Mouse (Mus musculus) stomach, embryonic 15.5 days (tissue): ENCODE measurements around the gene Tln1. TPM values are rescaled to one million over a fixed set of nuclear protein-coding genes. Genes with fewer than 3 reads are reported as not detected.
A peak's percentile ranks its signal among the peaks of the same experiment; 100 is the strongest.

Experiments used
- ATAC-seq: fragments of 200-750 bp; cut with Nextera tagmentation; 2 replicates; pipeline ENCODE4 v1.8.0; 2017; ENCODE audit warnings: low read depth, moderate number of reproducible peaks, moderate TSS enrichment; ENCODE audit not compliant: insufficient read depth, low FRiP score
- H3K27ac ChIP-seq: fragments of 300-500 bp; sonication (generic); 2 replicates; pipeline ENCODE4 v1.5.1; 2015; ENCODE audit warnings: mild to moderate bottlenecking, inconsistent platforms
- H3K27me3 ChIP-seq: fragments of 300-500 bp; sonication (generic); replicated peaks from 2 replicates; pipeline ENCODE4 v1.6.1; 2015; ENCODE audit warnings: inconsistent platforms
- H3K36me3 ChIP-seq: fragments of 300-500 bp; sonication (generic); 2 replicates; pipeline ENCODE4 v1.6.1; 2015; ENCODE audit warnings: inconsistent platforms
- H3K4me1 ChIP-seq: fragments of 300-500 bp; sonication (generic); 2 replicates; pipeline ENCODE4 v1.6.1; 2015; ENCODE audit warnings: inconsistent platforms
- H3K4me2 ChIP-seq: fragments of 300-500 bp; sonication (generic); 2 replicates; pipeline ENCODE4 v1.6.1; 2015; ENCODE audit warnings: mild to moderate bottlenecking, inconsistent platforms
- H3K4me3 ChIP-seq: fragments of 300-500 bp; sonication (generic); replicated peaks from 2 replicates; pipeline ENCODE4 v1.5.1; 2015; ENCODE audit warnings: inconsistent platforms
- H3K9ac ChIP-seq: fragments of 300-500 bp; sonication (generic); 2 replicates; pipeline ENCODE4 v1.6.1; 2015; ENCODE audit warnings: inconsistent platforms
- H3K9me3 ChIP-seq: fragments of 300-500 bp; sonication (generic); 2 replicates; pipeline ENCODE4 v1.6.1; 2016; ENCODE audit warnings: inconsistent platforms
- WGBS: fragments of 180-500 bp; shearing (Covaris S2); methylation state at CpG from one replicate; pipeline ENCODE4 v1.1.7; 2015; 5-methylcytosine and 5-hydroxymethylcytosine counted together
- polyA plus RNA-seq: library from polyadenylated mRNA; unstranded; fragments of >200 nt; fragmentation: Nextera tagmentation; extraction: Ambion mirVana; gene quantifications from 2 replicates; pipeline ENCODE4 v1.2.1, GENCODE M21; 2015

Gene Tln1
- polyA plus RNA-seq, 1 experiment from 2014 or later, result 81.1 TPM

DNA sequence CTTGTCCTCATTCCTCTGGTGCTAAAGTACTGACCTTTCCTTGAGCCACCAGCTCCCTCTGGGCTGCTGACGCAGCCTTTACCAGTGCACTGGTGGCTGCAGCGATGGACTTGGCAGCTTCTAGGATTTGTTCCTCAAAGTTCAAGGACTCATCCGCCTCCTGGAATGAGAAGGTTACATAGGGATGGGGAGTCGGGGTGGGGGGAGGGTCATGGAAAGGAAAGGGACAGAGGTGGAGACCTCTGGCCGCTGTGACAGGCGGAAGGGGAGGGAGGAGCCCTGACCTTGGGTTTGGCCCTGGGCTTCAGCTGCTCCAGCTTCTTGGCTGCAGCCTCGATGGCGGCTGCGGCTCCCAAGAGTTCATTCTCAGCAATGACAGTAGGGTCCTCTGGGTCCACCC lies 29.2 kb downstream of the Tln1 start:
- Histone ChIP-seq H3K27me3 (no peaks in the 10 kb centered on the region), H3K4me3 (no peak overlapping the region), H3K4me1 (no peaks in the 10 kb centered on the region), H3K9me3 (no peaks in the 10 kb centered on the region), H3K4me2 (no peak overlapping the region), H3K9ac (no peak overlapping the region), H3K36me3 (peaks cover 65% of the 10 kb centered on the region), H3K27ac (no peak overlapping the region)
- no peak for ATAC-seq
- WGBS, result 84% methylated on average over 9 of the region's 9 CpGs

DNA sequence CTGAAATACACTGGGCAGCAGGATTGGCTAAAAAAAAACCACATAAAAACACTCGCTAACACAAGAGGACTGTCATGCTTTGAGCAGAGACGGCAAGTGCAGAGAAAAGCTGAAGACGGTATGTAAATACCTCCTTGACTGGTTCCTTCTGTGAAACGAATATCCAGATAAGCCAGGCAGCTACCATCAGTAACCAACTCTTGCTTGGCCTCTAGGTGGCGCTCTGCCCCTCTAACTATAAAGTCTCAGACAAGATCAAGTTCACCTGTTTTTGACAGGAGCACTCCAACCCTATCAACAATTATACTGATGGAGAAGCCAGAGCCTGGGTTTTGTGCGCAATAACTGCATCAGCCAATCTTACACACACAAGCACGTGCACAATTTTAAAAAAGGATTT lies 31.9 kb downstream of the Tln1 start:
- 13% methylated on average over 7 of the region's 7 CpGs for WGBS
- Histone ChIP-seq H3K4me2 (no peak overlapping the region), H3K4me1 (no peaks in the 10 kb centered on the region), H3K4me3 (no peak overlapping the region), H3K36me3 (peaks cover 41% of the 10 kb centered on the region), H3K27ac (no peak overlapping the region), H3K9ac (no peak overlapping the region), H3K27me3 (no peaks in the 10 kb centered on the region), H3K9me3 (no peaks in the 10 kb centered on the region)
- ATAC-seq, result no peak

DNA sequence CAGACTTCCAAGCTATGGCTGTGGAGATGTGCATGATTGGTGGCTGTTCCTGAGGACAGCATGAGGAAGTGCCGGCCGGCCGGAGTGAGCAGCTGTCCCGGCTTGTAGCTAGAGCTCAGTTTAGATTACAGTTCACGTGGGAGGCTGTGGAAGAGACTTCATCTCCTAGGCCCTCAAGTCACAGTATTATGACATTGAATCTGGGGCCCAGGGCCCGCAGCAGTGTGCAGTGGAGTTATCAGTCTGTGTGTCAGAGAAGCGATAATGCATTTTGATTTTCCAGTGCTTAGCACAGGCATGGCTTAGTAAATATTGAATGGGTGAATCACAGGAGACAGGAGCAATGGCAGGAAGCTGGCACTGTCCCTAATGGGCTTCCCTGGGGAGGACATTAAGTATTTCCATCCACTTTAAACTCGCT lies 32.4 kb downstream of the Tln1 start:
- H3K27ac ChIP-seq, result no peak overlapping the region; the same call in 1 of the 2 replicates
- H3K36me3 ChIP-seq, result peaks cover 36% of the 10 kb centered on the region
- ATAC-seq, result no peak
- H3K4me2 ChIP-seq, result no peak overlapping the region; the same call in 1 of the 2 replicates
- H3K27me3 ChIP-seq, result no peaks in the 10 kb centered on the region
- no peak overlapping the region for H3K9ac ChIP-seq
- 42% methylated on average over 8 of the region's 8 CpGs for WGBS
- H3K4me1 ChIP-seq, result no peaks in the 10 kb centered on the region
- no peaks in the 10 kb centered on the region for H3K9me3 ChIP-seq
- H3K4me3 ChIP-seq, result no peak overlapping the region

DNA sequence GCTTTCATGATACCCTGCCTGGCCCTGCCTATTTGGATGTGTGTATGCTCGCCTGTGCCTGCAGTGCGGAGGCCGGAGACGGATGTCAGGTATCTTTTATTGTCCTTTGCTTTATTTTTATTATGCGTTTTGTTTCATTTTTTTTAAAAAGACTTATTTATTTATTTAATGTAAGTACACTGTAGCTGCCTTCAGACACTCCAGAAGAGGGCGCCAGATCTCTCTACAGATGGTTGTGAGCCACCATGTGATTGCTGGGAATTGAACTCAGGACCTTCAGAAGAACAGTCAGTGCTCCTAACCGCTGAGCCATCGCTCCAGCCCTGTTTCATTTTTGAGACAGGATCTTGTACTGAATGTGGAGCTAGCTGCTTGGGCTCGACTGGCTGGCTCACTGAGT lies 34.0 kb downstream of the Tln1 start:
- no peak overlapping the region for H3K9ac ChIP-seq
- H3K27ac ChIP-seq, result no peak overlapping the region
- 85% methylated on average over 9 of the region's 9 CpGs for WGBS
- no peaks in the 10 kb centered on the region for H3K9me3 ChIP-seq
- no peak for ATAC-seq
- H3K4me1 ChIP-seq, result peaks cover 6% of the 10 kb centered on the region; the same call in 1 of the 2 replicates
- no peak overlapping the region for H3K4me2 ChIP-seq
- H3K36me3 ChIP-seq, result peaks cover 23% of the 10 kb centered on the region
- no peak overlapping the region for H3K4me3 ChIP-seq
- no peaks in the 10 kb centered on the region for H3K27me3 ChIP-seq

DNA sequence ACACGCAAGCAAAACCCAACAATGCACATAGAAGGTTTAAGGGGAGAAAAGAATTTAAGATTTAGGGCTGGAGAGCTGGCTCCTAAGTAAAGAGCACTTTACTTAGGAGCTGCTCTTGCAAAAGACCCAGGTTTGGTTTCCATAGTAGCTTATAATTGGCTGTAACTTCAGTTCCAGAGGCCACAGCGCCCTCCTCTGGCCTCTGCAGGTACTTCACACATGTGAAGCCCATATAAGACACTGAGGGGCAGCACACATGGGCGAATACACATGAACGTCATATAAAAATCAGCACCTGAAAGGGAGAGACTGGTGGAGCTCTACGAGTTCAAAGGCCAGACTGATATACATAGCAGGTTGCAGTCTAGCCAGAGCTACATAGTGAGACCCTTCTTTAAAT lies 34.6 kb downstream of the Tln1 start:
- H3K27ac ChIP-seq, result no peak overlapping the region
- 66% methylated on average over 5 of the region's 5 CpGs for WGBS
- no peaks in the 10 kb centered on the region for H3K9me3 ChIP-seq
- H3K9ac ChIP-seq, result no peak overlapping the region
- H3K4me3 ChIP-seq, result no peak overlapping the region
- peaks cover 17% of the 10 kb centered on the region for H3K36me3 ChIP-seq
- ATAC-seq, result no peak
- no peak overlapping the region for H3K4me2 ChIP-seq
- no peaks in the 10 kb centered on the region for H3K27me3 ChIP-seq
- peaks cover 10% of the 10 kb centered on the region; the same call in 1 of the 2 replicates for H3K4me1 ChIP-seq

DNA sequence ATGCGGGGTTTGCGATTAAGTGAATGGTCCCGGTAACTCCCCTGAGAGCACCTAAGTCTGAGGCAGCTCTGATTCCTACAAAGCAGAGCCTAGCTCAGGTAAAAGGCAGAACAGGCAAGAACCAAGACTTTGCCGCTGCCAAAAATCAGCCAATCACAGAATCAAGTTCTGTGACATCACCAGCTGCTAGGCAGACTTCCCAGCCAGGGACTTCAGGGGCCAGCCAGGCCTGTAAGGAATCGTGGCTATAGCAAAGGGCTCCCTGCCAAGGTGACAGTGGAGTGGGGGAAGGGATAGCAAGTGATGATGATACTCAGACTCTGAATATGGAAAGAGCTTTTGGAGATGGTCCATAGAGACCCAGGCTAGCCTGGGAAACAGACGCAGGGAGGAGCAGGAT lies 42.5 kb downstream of the Tln1 start:
- H3K4me2 ChIP-seq, result peak overlapping the region; percentile 82
- no peaks in the 10 kb centered on the region for H3K9me3 ChIP-seq
- peaks cover 27% of the 10 kb centered on the region for H3K4me1 ChIP-seq
- peak overlapping the region; percentile 46 for H3K4me3 ChIP-seq
- no peak for ATAC-seq
- H3K9ac ChIP-seq, result no peak overlapping the region
- no peaks in the 10 kb centered on the region for H3K36me3 ChIP-seq
- no peaks in the 10 kb centered on the region for H3K27me3 ChIP-seq
- WGBS, result 14% methylated on average over 6 of the region's 6 CpGs
- no peak overlapping the region; the same call in 1 of the 2 replicates for H3K27ac ChIP-seq

DNA sequence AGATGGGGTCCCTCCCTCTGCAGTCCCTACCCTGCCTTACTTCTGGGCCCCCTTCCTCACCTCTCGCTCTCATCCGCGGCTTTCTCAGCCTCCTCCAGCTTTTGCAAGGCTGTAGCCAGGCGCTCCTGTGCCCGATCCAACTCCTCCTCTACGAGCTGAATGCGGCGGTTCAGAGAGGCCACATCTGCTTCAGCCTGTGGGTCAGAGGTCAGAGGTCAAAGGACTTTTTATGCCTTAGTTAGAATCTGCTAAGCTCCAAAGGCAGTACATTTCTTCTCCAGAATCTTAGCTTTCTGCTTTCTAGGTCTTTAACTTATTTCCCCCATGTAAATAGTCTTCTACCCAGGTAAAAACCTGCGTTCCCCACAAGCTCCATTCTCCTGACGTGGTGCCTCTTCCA lies 42.9 kb downstream of the Tln1 start:
- Histone ChIP-seq H3K9ac (no peak overlapping the region), H3K9me3 (no peaks in the 10 kb centered on the region), H3K4me1 (peaks cover 27% of the 10 kb centered on the region), H3K4me3 (peak overlapping the region; percentile 46), H3K27ac (no peak overlapping the region), H3K36me3 (no peaks in the 10 kb centered on the region), H3K27me3 (no peaks in the 10 kb centered on the region), H3K4me2 (peak overlapping the region; percentile 82)
- WGBS, result 28% methylated on average over 10 of the region's 10 CpGs
- no peak for ATAC-seq

DNA sequence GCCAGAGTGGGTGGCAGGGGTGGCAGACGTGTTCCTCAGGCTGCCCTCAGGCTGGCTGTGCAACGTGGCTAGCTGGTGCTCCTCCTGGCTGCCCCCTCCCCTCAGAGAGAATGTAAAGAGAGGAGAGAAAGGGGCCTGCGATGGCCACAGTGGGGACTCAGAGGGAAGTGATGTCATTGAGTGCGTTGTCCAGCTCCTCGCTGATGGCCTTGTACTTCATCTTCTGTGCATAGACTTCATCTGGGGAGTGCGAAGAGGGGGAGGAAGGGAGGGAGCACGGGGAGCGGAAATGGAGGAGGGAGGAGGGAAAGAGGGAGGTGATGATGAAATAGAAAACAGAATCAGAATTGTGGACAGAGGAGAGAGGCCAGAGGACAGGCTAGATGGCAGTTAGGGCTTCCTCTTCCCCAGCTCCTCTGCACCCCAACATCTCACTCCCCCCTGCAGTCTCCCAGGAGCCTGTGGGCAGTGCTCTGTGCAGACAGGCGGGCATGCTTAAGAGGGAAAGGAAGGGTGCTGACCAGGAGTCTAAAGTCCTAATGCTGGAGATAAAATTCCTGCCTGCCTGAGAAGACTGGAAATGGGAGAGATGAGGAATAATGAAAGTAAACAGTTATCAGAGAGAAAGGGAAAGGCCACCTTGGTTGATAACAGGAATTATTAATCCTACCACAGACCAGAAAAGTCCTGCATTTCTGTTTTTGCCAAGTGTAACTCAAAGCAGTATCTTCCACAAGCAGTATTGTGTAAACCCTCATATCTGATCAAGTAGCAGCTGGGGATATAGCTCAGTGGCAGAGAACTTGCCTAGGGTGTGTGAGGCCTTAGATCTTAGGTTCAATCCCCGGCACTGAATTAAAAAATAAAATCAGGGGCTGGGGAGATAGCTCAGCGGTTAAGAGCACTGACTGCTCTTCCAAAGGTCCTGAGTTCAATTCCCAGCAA lies 46.5 kb downstream of the Tln1 start:
- ATAC-seq, result no peak

DNA sequence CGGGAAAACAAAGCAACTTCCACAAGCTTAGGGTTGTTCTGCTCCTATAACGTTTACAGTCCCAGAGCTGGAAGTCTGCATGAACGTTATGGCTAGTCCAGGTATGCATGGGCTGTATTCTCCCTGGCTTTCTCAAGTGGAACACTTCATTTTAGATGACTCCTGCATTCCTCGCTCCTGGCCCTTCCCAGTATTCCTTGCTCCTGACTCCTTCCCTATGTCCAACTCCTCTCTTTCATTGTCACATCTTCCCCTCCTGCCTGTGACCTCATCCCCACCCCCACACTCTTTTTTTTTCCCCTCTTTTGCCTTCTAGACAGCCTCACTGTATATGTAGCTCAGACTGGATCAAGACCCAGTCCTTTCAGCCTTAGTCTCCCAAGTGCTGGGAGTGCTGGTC lies 48.7 kb downstream of the Tln1 start:
- WGBS, result 70% methylated on average over 4 of the region's 4 CpGs
- H3K4me2 ChIP-seq, result no peak overlapping the region
- ATAC-seq, result no peak

More for the DNA sequence above, 46.5 kb downstream of the Tln1 start:
- no peak overlapping the region for H3K9ac ChIP-seq
- WGBS, result 66% methylated on average over 11 of the region's 11 CpGs
- H3K27me3 ChIP-seq, result no peaks in the 10 kb centered on the region
- no peak overlapping the region for H3K27ac ChIP-seq
- H3K4me1 ChIP-seq, result peaks cover 6% of the 10 kb centered on the region
- no peak overlapping the region for H3K4me3 ChIP-seq
- no peaks in the 10 kb centered on the region for H3K9me3 ChIP-seq
- H3K36me3 ChIP-seq, result no peaks in the 10 kb centered on the region
- no peak overlapping the region for H3K4me2 ChIP-seq

DNA sequence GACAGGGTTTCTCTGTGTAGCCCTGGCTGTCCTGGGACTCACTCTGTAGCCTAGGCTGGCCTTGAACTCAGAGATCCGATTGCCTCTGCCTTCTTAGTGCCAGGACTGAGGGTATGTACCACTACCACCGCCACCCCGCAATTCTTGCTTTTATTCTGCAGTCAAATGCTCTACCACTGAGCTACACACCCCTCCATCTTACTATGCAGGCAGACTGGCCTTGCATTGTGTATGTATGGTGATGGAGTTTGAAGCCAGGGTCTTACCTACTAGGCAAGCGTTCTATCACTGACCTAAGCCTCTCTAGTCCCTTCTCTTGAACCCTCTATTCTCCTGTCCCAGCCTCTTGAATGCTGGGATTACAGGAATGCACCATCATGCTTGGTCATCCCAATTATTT lies 49.2 kb downstream of the Tln1 start:
- no peak overlapping the region for H3K9ac ChIP-seq
- no peak overlapping the region for H3K27ac ChIP-seq
- H3K4me1 ChIP-seq, result peaks cover 10% of the 10 kb centered on the region
- no peaks in the 10 kb centered on the region for H3K9me3 ChIP-seq
- no peaks in the 10 kb centered on the region for H3K27me3 ChIP-seq
- H3K4me3 ChIP-seq, result no peak overlapping the region
- H3K36me3 ChIP-seq, result no peaks in the 10 kb centered on the region
- 86% methylated on average over 4 of the region's 4 CpGs for WGBS
- no peak overlapping the region for H3K4me2 ChIP-seq
- ATAC-seq, result no peak

More for the DNA sequence above, 48.7 kb downstream of the Tln1 start:
- Histone ChIP-seq H3K9ac (no peak overlapping the region), H3K9me3 (no peaks in the 10 kb centered on the region), H3K36me3 (no peaks in the 10 kb centered on the region), H3K4me1 (peaks cover 7% of the 10 kb centered on the region), H3K27ac (no peak overlapping the region), H3K27me3 (no peaks in the 10 kb centered on the region), H3K4me3 (no peak overlapping the region)

DNA sequence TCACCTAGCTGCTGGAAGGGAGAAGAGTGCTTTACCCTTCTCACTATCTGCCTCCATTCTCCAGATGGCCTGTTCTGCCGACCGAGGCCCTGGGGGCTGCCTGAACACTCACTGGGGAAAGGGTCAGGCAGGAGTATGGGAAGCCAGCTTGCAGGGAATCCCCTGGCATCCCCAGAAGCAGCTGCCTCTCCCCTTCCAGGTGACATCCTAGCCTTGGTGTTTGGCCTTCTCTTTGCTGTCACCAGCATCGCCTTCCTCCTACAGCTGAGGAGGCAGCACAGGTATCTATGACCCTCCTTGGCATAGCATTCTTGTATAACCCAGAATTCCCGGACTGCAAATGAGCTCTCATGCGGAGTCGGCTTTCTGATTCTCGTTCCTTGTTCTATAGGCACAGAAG lies 49.8 kb downstream of the Tln1 start:
- Histone ChIP-seq H3K9ac (no peak overlapping the region), H3K27ac (no peak overlapping the region), H3K4me2 (no peak overlapping the region), H3K9me3 (no peaks in the 10 kb centered on the region), H3K36me3 (no peaks in the 10 kb centered on the region), H3K4me1 (peaks cover 15% of the 10 kb centered on the region), H3K27me3 (no peaks in the 10 kb centered on the region), H3K4me3 (no peak overlapping the region)
- no peak for ATAC-seq
- 65% methylated on average over 7 of the region's 7 CpGs for WGBS

DNA sequence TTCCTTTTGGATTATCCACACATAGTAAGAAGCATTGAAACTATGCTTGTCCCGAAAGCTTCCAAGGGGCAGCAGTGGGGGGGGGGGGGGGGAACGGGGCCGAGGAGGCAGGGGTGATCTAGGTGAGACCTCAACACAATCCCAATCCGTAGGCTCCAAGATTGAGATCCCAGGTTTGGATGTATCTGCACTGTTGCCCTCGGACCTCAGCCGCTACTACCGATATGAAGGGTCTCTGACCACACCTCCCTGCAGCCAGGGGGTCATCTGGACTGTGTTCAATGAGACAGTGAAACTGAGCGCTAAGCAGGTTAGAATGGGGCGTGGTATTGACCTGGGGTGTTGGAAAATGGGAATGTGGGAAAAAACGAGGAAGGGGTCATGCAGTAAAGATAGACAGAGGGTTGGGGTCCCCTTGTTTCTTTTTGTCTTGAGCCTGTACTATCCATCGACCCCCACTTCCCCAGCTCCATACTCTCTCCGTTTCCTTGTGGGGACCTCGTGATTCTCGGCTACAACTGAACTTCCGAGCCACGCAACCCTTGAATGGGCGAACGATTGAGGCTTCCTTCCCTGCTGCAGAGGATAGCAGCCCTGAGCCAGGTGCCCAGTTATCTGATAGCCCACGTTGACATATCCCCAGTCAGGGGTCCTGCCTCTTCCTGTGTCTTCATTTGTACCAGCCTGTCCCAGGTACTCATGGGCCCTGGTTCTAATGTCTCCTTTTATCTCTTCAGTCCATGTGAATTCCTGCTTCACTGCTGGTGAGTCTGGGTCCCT lies 50.6 kb downstream of the Tln1 start:
- Histone ChIP-seq H3K27me3 (no peaks in the 10 kb centered on the region), H3K4me2 (no peak overlapping the region), H3K9me3 (no peaks in the 10 kb centered on the region), H3K4me1 (peaks cover 18% of the 10 kb centered on the region), H3K9ac (no peak overlapping the region), H3K27ac (no peak overlapping the region), H3K36me3 (no peaks in the 10 kb centered on the region), H3K4me3 (no peak overlapping the region)
- 72% methylated on average over 19 of the region's 19 CpGs for WGBS
- ATAC-seq, result no peak
